Mouse (Mus musculus): ENCODE measurements around the gene Pdzrn3.

Pdzrn3 gene

GRCm38 (mm10) chr6:101366809-101367602 is 10.7 kb downstream of the Pdzrn3 start:
- no peak for DNase-seq (ENCODE audit: low spot score)

- DNase-seq (ENCODE audit: low spot score), result no peak
Observed at GRCm38 (mm10) chr6:101365795-101366194, 11.9 kb downstream of the Pdzrn3 start.

GRCm38 (mm10) chr6:101363904-101364303 is 13.8 kb downstream of the Pdzrn3 start:
- DNase-seq (ENCODE audit: low spot score), result no peak

GRCm38 (mm10) chr6:101362728-101363127 is 15.0 kb downstream of the Pdzrn3 start:
- DNase-seq (ENCODE audit: low spot score), result no peak

- no peak for DNase-seq (ENCODE audit: low spot score)
Observed at GRCm38 (mm10) chr6:101362268-101362667, 15.4 kb downstream of the Pdzrn3 start.

GRCm38 (mm10) chr6:101360211-101360737 is 17.4 kb downstream of the Pdzrn3 start:
- no peak for DNase-seq (ENCODE audit: low spot score)

- DNase-seq (ENCODE audit: low spot score), result no peak
Observed at GRCm38 (mm10) chr6:101359646-101360045, 18.1 kb downstream of the Pdzrn3 start.

GRCm38 (mm10) chr6:101354887-101355286 is 22.8 kb downstream of the Pdzrn3 start:
- DNase-seq (ENCODE audit: low spot score), result no peak

GRCm38 (mm10) chr6:101354230-101354881 is 23.3 kb downstream of the Pdzrn3 start:
- DNase-seq (ENCODE audit: low spot score), result no peak

GRCm38 (mm10) chr6:101353701-101354100 is 24.0 kb downstream of the Pdzrn3 start:
- DNase-seq (ENCODE audit: low spot score), result no peak

GRCm38 (mm10) chr6:101352626-101353025 is 25.1 kb downstream of the Pdzrn3 start:
- no peak for DNase-seq (ENCODE audit: low spot score)

GRCm38 (mm10) chr6:101351100-101351499 is 26.6 kb downstream of the Pdzrn3 start:
- no peak for DNase-seq (ENCODE audit: low spot score)

- no peak for DNase-seq (ENCODE audit: low spot score)
Observed at GRCm38 (mm10) chr6:101350414-101350973, 27.2 kb downstream of the Pdzrn3 start.

- no peak for DNase-seq (ENCODE audit: low spot score)
Observed at GRCm38 (mm10) chr6:101348496-101348895, 29.2 kb downstream of the Pdzrn3 start.

GRCm38 (mm10) chr6:101340051-101340450 is 37.6 kb downstream of the Pdzrn3 start:
- DNase-seq (ENCODE audit: low spot score), result no peak

GRCm38 (mm10) chr6:101337842-101338528 is 39.7 kb downstream of the Pdzrn3 start:
- DNase-seq (ENCODE audit: low spot score), result no peak

- no peak for DNase-seq (ENCODE audit: low spot score)
Observed at GRCm38 (mm10) chr6:101336660-101337059, 41.0 kb downstream of the Pdzrn3 start.

GRCm38 (mm10) chr6:101335744-101336143 is 42.0 kb downstream of the Pdzrn3 start:
- DNase-seq (ENCODE audit: low spot score), result no peak

- DNase-seq (ENCODE audit: low spot score), result no peak
Observed at GRCm38 (mm10) chr6:101334495-101334894, 43.2 kb downstream of the Pdzrn3 start.

- DNase-seq (ENCODE audit: low spot score), result no peak
Observed at GRCm38 (mm10) chr6:101330392-101330791, 47.3 kb downstream of the Pdzrn3 start.

GRCm38 (mm10) chr6:101329499-101329898 is 48.2 kb downstream of the Pdzrn3 start:
- no peak for DNase-seq (ENCODE audit: low spot score)

- no peak for DNase-seq (ENCODE audit: low spot score)
Observed at GRCm38 (mm10) chr6:101328514-101328913, 49.2 kb downstream of the Pdzrn3 start.
